Mouse (Mus musculus): ENCODE data around the gene Pmpca. TPM values are rescaled to one million over a fixed set of nuclear protein-coding genes. Genes with fewer than 3 reads are reported as not detected.

The Pmpca gene
- polyA plus RNA-seq, 1 experiment from 2014 or later: 100 TPM

GRCm38 (mm10) chr2:26445666-26446445 is 56.7 kb downstream of the Pmpca start:
- no peaks in the 10 kb centered on the region for H3K9me3 ChIP-seq (ENCODE audit: control insufficient read depth, low read length)
- no peaks in the 10 kb centered on the region for H3K27me3 ChIP-seq (replicated peaks; ENCODE audit: control insufficient read depth, insufficient read depth, low read length)
- WGBS: 0% methylated on average over 44 of the region's 44 CpGs
- peak overlapping the region; percentile 95 for H3K27ac ChIP-seq (ENCODE audit: low read length)
- peak; percentile 92 for ATAC-seq
- H3K9ac ChIP-seq (replicated peaks; ENCODE audit: low read depth, low read length): peak overlapping the region; percentile 68
- peak overlapping the region; percentile 84 for H3K4me2 ChIP-seq (ENCODE audit: low read length)
- 0 out of 2 replicates have a peak, but pooled peaks cover under 1% of the 10 kb centered on the region for H3K36me3 ChIP-seq (ENCODE audit: control insufficient read depth, insufficient read depth)
- peaks cover 39% of the 10 kb centered on the region for H3K4me1 ChIP-seq (replicated peaks; ENCODE audit: control insufficient read depth, insufficient read depth, low read length)
- H3K4me3 ChIP-seq (replicated peaks; ENCODE audit: low read length): peak overlapping the region; percentile 82

GRCm38 (mm10) chr2:26446671-26447070 is 57.5 kb downstream of the Pmpca start:
- Histone ChIP-seq H3K4me2 (ENCODE audit: low read length) (peak overlapping the region; percentile 84), H3K27ac (ENCODE audit: low read length) (no peak overlapping the region), H3K9me3 (ENCODE audit: control insufficient read depth, low read length) (no peaks in the 10 kb centered on the region), H3K9ac (replicated peaks; ENCODE audit: low read depth, low read length) (peak overlapping the region; percentile 68), H3K4me1 (replicated peaks; ENCODE audit: control insufficient read depth, insufficient read depth, low read length) (peaks cover 39% of the 10 kb centered on the region), H3K36me3 (ENCODE audit: control insufficient read depth, insufficient read depth) (no peaks in the 10 kb centered on the region), H3K27me3 (replicated peaks; ENCODE audit: control insufficient read depth, insufficient read depth, low read length) (no peaks in the 10 kb centered on the region), H3K4me3 (replicated peaks; ENCODE audit: low read length) (peak overlapping the region; percentile 82)
- ATAC-seq: no peak
- 82% methylated on average over 4 of the region's 4 CpGs for WGBS

Other genes with a start within 250 kb of the Pmpca start
- not detected in 2 replicates for gene Lhx3, start 181.1 kb upstream of the Pmpca start, polyA plus RNA-seq (2015; fragmentation: Nextera tagmentation; extraction: Ambion mirVana)
- gene Qsox2, start 151.8 kb upstream of the Pmpca start, polyA plus RNA-seq (2015; fragmentation: Nextera tagmentation; extraction: Ambion mirVana): 13.6 and 14.6 TPM in 2 replicates
- gene Ccdc187, start 94.8 kb upstream of the Pmpca start, polyA plus RNA-seq (2015; fragmentation: Nextera tagmentation; extraction: Ambion mirVana): 0.15 and 0.24 TPM in 2 replicates
- gene Gpsm1, start 73.8 kb upstream of the Pmpca start, polyA plus RNA-seq (2015; fragmentation: Nextera tagmentation; extraction: Ambion mirVana): 136 and 160 TPM in 2 replicates
- 30.4 and 32.5 TPM in 2 replicates for gene Dnlz, start 37.2 kb upstream of the Pmpca start, polyA plus RNA-seq (2015; fragmentation: Nextera tagmentation; extraction: Ambion mirVana)
- gene Card9, start 28.4 kb upstream of the Pmpca start, polyA plus RNA-seq (2015; fragmentation: Nextera tagmentation; extraction: Ambion mirVana): 2.2 and 2.3 TPM in 2 replicates
- 32.1 and 42.6 TPM in 2 replicates for gene Snapc4, start 8.7 kb upstream of the Pmpca start, polyA plus RNA-seq (2015; fragmentation: Nextera tagmentation; extraction: Ambion mirVana)
- 194 and 208 TPM in 2 replicates for gene Entr1, start within 50 bp of the Pmpca start, polyA plus RNA-seq (2015; fragmentation: Nextera tagmentation; extraction: Ambion mirVana)
- 19.8 and 23.9 TPM in 2 replicates for gene Inpp5e, start 19.9 kb downstream of the Pmpca start, polyA plus RNA-seq (2015; fragmentation: Nextera tagmentation; extraction: Ambion mirVana)
- 21.5 and 23.1 TPM in 2 replicates for gene Sec16a, start 55.9 kb downstream of the Pmpca start, polyA plus RNA-seq (2015; fragmentation: Nextera tagmentation; extraction: Ambion mirVana)
- 20.2 and 23.6 TPM in 2 replicates for gene Notch1, start 127.3 kb downstream of the Pmpca start, polyA plus RNA-seq (2015; fragmentation: Nextera tagmentation; extraction: Ambion mirVana)
- 59.5 and 61.7 TPM in 2 replicates for gene Egfl7, start 190.7 kb downstream of the Pmpca start, polyA plus RNA-seq (2015; fragmentation: Nextera tagmentation; extraction: Ambion mirVana)
- gene Gm20532, start 197.3 kb downstream of the Pmpca start, polyA plus RNA-seq (2015; fragmentation: Nextera tagmentation; extraction: Ambion mirVana): not detected in 2 replicates
- 3.7 and 4.0 TPM in 2 replicates for gene Agpat2, start 215.1 kb downstream of the Pmpca start, polyA plus RNA-seq (2015; fragmentation: Nextera tagmentation; extraction: Ambion mirVana)
- 106 and 125 TPM in 2 replicates for gene Fam69b, start 239.1 kb downstream of the Pmpca start, polyA plus RNA-seq (2015; fragmentation: Nextera tagmentation; extraction: Ambion mirVana)

All from forebrain, embryonic 16.5 days (tissue).